Mouse (Mus musculus): ENCODE measurements around the gene Tbccd1.
"Not testable (repeated sequence)": the region's sequence is repeated elsewhere in the genome, so short reads cannot be mapped to it uniquely, and the experiment has no call there.

The Tbccd1 gene

DNA sequence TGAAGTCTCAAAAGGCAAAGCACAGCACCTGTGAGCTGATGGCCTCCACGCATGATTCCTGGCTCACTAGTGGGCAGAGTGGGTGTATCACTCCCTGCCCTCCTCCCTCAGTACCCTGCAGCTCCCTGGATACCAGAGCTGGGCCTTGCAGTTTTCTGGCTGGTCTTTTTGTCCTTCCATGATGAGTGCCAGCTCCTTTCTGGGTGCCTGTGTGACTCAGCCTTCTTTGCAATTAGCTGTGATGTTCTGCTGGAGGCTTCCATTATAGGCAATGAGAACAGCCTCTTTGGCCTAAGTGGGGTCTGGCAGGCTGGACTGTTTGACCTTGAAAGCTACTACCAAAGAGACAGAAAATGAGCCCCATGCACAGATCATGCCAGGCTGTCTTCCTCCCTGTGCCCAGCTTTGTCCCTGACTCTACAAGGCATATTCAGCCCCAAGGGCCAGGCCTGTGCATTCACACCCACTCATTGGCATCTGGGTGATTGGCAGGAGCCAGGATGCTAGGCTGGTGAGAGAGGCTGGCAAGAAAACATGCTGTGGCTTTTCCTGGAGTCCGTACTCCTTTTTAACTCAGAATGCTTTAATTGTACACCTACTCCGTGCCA, 78.1 kb downstream of the Tbccd1 start:
- DNase-seq (ENCODE audit: low read depth, low spot score), result no peak
- Histone ChIP-seq H3K36me3 (ENCODE audit: control insufficient read depth, insufficient read depth, low read length, poor library complexity, severe bottlenecking) (no peaks in the 10 kb centered on the region), H3K27me3 (ENCODE audit: control insufficient read depth, insufficient read depth, low read length, poor library complexity, severe bottlenecking) (no peaks in the 10 kb centered on the region)

DNA sequence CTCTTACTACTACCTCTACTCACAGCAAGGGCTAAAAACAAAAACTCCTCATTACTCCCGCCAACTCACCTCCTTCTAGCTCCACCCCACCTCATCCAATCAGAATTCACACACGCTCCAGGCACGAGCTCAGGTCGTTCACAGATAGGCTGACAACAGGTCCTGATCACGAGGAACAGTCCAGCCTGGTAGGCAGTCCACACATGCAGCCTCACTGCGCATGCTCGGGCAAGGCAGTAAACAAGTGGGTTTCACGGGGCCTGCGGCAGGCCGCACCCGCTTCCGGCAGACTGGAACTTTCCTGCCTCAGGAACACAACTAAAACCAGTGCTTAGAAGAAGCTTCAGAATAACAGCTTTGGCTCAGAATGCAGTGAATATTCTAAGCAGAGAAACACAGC, 79.2 kb downstream of the Tbccd1 start:
- H3K36me3 ChIP-seq (ENCODE audit: control insufficient read depth, insufficient read depth, low read length, poor library complexity, severe bottlenecking); DNase-seq (ENCODE audit: low read depth, low spot score); H3K27me3 ChIP-seq (ENCODE audit: control insufficient read depth, insufficient read depth, low read length, poor library complexity, severe bottlenecking): not testable (repeated sequence)

DNA sequence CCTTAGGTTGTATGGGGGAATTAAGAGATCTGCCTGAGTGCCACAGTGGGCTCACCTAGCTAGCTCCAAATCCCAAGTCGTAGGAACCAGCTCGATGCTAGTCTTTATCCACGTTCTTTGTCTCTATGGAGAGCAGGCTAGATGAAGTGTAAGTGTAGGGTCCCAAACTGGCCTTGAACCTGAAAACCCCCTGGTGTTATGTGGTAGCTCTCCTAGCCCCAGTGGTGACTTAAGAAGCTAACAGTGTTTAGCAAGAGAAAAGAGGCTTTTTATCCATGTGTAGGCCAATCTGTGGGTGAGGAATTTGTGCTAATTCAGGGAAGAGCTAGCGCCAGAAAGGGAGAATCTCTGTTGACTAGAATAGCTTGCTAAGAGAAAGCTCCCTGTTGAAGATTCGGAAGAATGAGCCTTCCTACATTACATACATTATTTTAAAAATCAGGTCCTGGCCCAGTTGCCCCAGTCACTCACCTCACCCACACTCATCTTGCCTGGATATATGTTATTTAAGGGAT, 81.9 kb downstream of the Tbccd1 start:
- no peaks in the 10 kb centered on the region for H3K27me3 ChIP-seq (ENCODE audit: control insufficient read depth, insufficient read depth, low read length, poor library complexity, severe bottlenecking)
- DNase-seq (ENCODE audit: low read depth, low spot score), result no peak

DNA sequence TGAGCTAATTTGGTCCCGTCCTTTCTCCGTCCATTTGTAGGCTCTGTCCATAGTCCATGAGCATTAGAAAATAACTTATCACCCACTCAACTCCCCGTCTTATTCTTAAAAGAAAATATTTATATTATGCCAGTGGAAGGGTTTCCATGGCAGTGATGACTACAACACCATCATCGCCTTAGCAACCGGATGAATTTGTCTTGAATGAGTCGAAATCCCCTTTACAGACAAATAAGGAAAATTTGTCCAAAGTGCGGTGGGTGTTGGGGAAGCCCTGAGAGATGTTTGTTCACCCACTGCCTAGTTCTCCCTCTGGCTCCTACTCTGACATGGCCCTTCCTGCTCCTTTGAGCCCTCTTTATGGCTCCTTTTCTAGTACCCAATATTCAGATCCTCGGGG, 88.8 kb downstream of the Tbccd1 start:
- Histone ChIP-seq H3K36me3 (ENCODE audit: control insufficient read depth, insufficient read depth, low read length, poor library complexity, severe bottlenecking) (no peaks in the 10 kb centered on the region), H3K27me3 (ENCODE audit: control insufficient read depth, insufficient read depth, low read length, poor library complexity, severe bottlenecking) (0 out of 2 replicates have a peak, but pooled peaks cover 1% of the 10 kb centered on the region)
- DNase-seq (ENCODE audit: low read depth, low spot score), result no peak

More for the DNA sequence above, 81.9 kb downstream of the Tbccd1 start:
- no peaks in the 10 kb centered on the region for H3K36me3 ChIP-seq (ENCODE audit: control insufficient read depth, insufficient read depth, low read length, poor library complexity, severe bottlenecking)

DNA sequence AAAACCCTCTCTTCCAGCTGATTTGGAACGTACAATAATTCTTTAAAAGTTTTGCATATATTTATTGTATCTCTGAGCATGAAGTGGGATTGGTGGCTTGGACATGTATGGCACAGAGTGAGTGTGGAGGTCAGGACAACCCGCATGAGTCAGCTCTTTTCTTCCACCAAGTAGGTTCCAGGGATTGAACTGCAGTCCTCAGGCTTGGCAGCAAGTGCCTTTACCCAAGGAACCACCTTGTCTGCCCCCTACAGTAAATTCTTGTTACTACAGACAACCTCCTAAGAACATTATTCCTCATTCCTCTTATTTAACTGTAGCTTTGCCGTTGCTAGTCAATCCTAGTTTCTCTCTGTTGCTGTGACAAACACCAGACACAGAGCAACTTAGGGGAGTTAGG, 90.1 kb downstream of the Tbccd1 start:
- DNase-seq (ENCODE audit: low read depth, low spot score), result peak; percentile 2
- Histone ChIP-seq H3K27me3 (ENCODE audit: control insufficient read depth, insufficient read depth, low read length, poor library complexity, severe bottlenecking) (0 out of 2 replicates have a peak, but pooled peaks cover 1% of the 10 kb centered on the region), H3K36me3 (ENCODE audit: control insufficient read depth, insufficient read depth, low read length, poor library complexity, severe bottlenecking) (no peaks in the 10 kb centered on the region)

DNA sequence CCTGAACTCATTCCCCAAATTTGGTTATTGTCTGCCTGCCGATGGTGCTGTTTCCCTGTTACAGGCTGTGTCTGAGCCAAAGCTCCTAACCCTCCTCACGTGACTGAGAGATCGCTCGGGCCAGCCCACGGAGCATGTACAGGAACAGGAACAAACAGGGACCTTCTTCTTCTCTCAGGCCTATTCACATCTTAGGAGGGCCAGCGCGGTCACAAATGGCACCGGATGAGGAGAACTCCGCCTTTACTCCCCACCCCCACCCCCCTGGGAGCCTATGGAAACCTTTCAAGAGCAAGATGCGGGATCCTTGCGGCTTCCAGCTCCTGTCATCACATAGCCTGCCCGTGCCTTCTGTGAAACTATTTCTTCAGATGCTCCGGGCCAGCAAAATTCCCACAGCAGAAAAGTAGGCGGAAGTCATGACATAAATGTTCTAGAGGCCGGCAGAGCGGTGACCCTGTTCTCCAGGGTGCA, 90.7 kb downstream of the Tbccd1 start:
- Histone ChIP-seq H3K27me3 (ENCODE audit: control insufficient read depth, insufficient read depth, low read length, poor library complexity, severe bottlenecking) (0 out of 2 replicates have a peak, but pooled peaks cover 1% of the 10 kb centered on the region), H3K36me3 (ENCODE audit: control insufficient read depth, insufficient read depth, low read length, poor library complexity, severe bottlenecking) (no peaks in the 10 kb centered on the region)
- no peak for DNase-seq (ENCODE audit: low read depth, low spot score)

DNA sequence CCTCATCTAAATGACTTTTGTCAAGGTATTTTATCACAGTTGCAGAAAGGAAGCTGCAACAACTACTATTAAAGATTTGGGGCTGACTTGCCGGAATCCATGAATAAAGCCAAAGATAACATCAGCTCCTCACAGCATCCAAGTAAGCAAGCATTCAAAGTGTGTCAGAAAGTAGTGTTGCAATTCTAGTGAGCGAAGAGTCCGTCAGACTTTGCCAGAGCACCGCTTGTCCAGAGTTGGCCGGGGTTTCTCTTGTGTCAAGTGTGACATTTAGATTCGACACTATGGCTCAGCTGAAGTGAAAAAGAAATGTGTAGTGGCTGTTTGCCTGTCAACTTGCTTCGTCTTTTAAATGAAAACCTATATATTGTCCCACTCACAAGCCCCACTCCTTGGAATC, 91.9 kb downstream of the Tbccd1 start:
- Histone ChIP-seq H3K36me3 (ENCODE audit: control insufficient read depth, insufficient read depth, low read length, poor library complexity, severe bottlenecking) (no peaks in the 10 kb centered on the region), H3K27me3 (ENCODE audit: control insufficient read depth, insufficient read depth, low read length, poor library complexity, severe bottlenecking) (0 out of 2 replicates have a peak, but pooled peaks cover 1% of the 10 kb centered on the region)
- DNase-seq (ENCODE audit: low read depth, low spot score), result no peak

All from splenic B cell, adult 2 months (primary cell).